Mouse (Mus musculus): Measurements from ENCODE around the gene Jmjd4. TPM values are rescaled to one million over a fixed set of nuclear protein-coding genes. Genes with fewer than 3 reads are reported as not detected.

The Jmjd4 gene
- polyA plus RNA-seq (2015; fragmentation: Nextera tagmentation; extraction: Ambion mirVana) = 10.4 and 11.8 TPM in 2 replicates

GRCm38 (mm10) chr11:59449741-59450229, at the start of gene Jmjd4:
Gene Jmjd4 (plus strand): TSS chr11:59450045.
- peak; percentile 85 for DNase-seq (ENCODE audit: low spot score)

GRCm38 (mm10) chr11:59400876-59401275, 49.0 kb upstream of the Jmjd4 start:
- peak; percentile 69 for DNase-seq (ENCODE audit: low spot score)

- DNase-seq (ENCODE audit: low spot score) = no peak
These were observed 44.1 kb upstream of the Jmjd4 start for GRCm38 (mm10) chr11:59405761-59406160.

- no peak for DNase-seq (ENCODE audit: low spot score)
These were observed 39.0 kb upstream of the Jmjd4 start for GRCm38 (mm10) chr11:59410851-59411250.

- no peak for DNase-seq (ENCODE audit: low spot score)
These were observed 37.8 kb upstream of the Jmjd4 start for GRCm38 (mm10) chr11:59412058-59412457.

GRCm38 (mm10) chr11:59412999-59413863, 36.6 kb upstream of the Jmjd4 start:
- no peak for DNase-seq (ENCODE audit: low spot score)

GRCm38 (mm10) chr11:59418708-59419107, 31.1 kb upstream of the Jmjd4 start:
- no peak for DNase-seq (ENCODE audit: low spot score)

- DNase-seq (ENCODE audit: low spot score) = peak; percentile 22
These were observed 28.4 kb upstream of the Jmjd4 start for GRCm38 (mm10) chr11:59421436-59421835.

- no peak for DNase-seq (ENCODE audit: low spot score)
These were observed 27.9 kb upstream of the Jmjd4 start for GRCm38 (mm10) chr11:59421967-59422366.

GRCm38 (mm10) chr11:59423010-59423588, 26.7 kb upstream of the Jmjd4 start:
- DNase-seq (ENCODE audit: low spot score) = no peak

GRCm38 (mm10) chr11:59425671-59426101, 24.2 kb upstream of the Jmjd4 start:
- peak; percentile 84 for DNase-seq (ENCODE audit: low spot score)

GRCm38 (mm10) chr11:59428057-59428660, 21.7 kb upstream of the Jmjd4 start:
- DNase-seq (ENCODE audit: low spot score) = no peak

- DNase-seq (ENCODE audit: low spot score) = no peak
These were observed 19.9 kb upstream of the Jmjd4 start for GRCm38 (mm10) chr11:59429959-59430358.

GRCm38 (mm10) chr11:59432261-59432660, 17.6 kb upstream of the Jmjd4 start:
- DNase-seq (ENCODE audit: low spot score) = no peak

- no peak for DNase-seq (ENCODE audit: low spot score)
These were observed 11.9 kb upstream of the Jmjd4 start for GRCm38 (mm10) chr11:59437954-59438353.

- no peak for DNase-seq (ENCODE audit: low spot score)
These were observed 6.7 kb upstream of the Jmjd4 start for GRCm38 (mm10) chr11:59443102-59443501.

- peak; percentile 59 for DNase-seq (ENCODE audit: low spot score)
These were observed 456 bp downstream of the Jmjd4 start for GRCm38 (mm10) chr11:59450230-59450771.

- no peak for DNase-seq (ENCODE audit: low spot score)
These were observed 1.2 kb downstream of the Jmjd4 start, which contains the start of gene Snap47 for GRCm38 (mm10) chr11:59451086-59451485. Gene Snap47 (minus strand): TSS chr11:59451186.

GRCm38 (mm10) chr11:59456346-59456745, 6.5 kb downstream of the Jmjd4 start:
- no peak for DNase-seq (ENCODE audit: low spot score)

- no peak for DNase-seq (ENCODE audit: low spot score)
These were observed 7.0 kb downstream of the Jmjd4 start for GRCm38 (mm10) chr11:59456891-59457290.

- no peak for DNase-seq (ENCODE audit: low spot score)
These were observed 9.1 kb downstream of the Jmjd4 start for GRCm38 (mm10) chr11:59458973-59459372.

GRCm38 (mm10) chr11:59460459-59460858, 10.6 kb downstream of the Jmjd4 start:
- no peak for DNase-seq (ENCODE audit: low spot score)
